Mouse (Mus musculus) kidney, embryonic 15.5 days (tissue): ENCODE data around the gene Nab1. TPM values are rescaled to one million over a fixed set of nuclear protein-coding genes. Genes with fewer than 3 reads are reported as not detected.

Source experiments
- ATAC-seq: fragments of 200-750 bp; cut with Nextera tagmentation; replicated peaks from 2 replicates; pipeline ENCODE4 v1.8.0; 2017; ENCODE audit warnings: moderate TSS enrichment; ENCODE audit not compliant: low FRiP score
- H3K27ac ChIP-seq: fragments of 300-500 bp; sonication (generic); 2 replicates; pipeline ENCODE4 v1.5.1; 2015; ENCODE audit warnings: mild to moderate bottlenecking, inconsistent platforms
- H3K27me3 ChIP-seq: fragments of 300-500 bp; sonication (generic); 2 replicates; pipeline ENCODE4 v1.6.1; 2015; ENCODE audit warnings: inconsistent platforms
- H3K36me3 ChIP-seq: fragments of 300-500 bp; sonication (generic); 2 replicates; pipeline ENCODE4 v1.6.1; 2015; ENCODE audit warnings: inconsistent platforms
- H3K4me1 ChIP-seq: fragments of 300-500 bp; sonication (generic); 2 replicates; pipeline ENCODE4 v1.6.1; 2015; ENCODE audit warnings: inconsistent platforms
- H3K4me2 ChIP-seq: fragments of 300-500 bp; sonication (generic); 2 replicates; pipeline ENCODE4 v1.6.1; 2015; ENCODE audit warnings: moderate library complexity, mild to moderate bottlenecking, inconsistent platforms
- H3K4me3 ChIP-seq: fragments of 300-500 bp; sonication (generic); replicated peaks from 2 replicates; pipeline ENCODE4 v1.5.1; 2015; ENCODE audit warnings: mild to moderate bottlenecking, inconsistent platforms
- H3K9ac ChIP-seq: fragments of 300-500 bp; sonication (generic); 2 replicates; pipeline ENCODE4 v1.6.1; 2015; ENCODE audit warnings: mild to moderate bottlenecking, inconsistent platforms
- H3K9me3 ChIP-seq: fragments of 300-500 bp; sonication (generic); replicated peaks from 2 replicates; pipeline ENCODE4 v1.6.1; 2016; ENCODE audit warnings: inconsistent platforms
- WGBS: fragments of 180-500 bp; shearing (Covaris S2); methylation state at CpG from one replicate; pipeline ENCODE4 v1.1.7; 2015; ENCODE audit warnings: mixed read lengths; 5-methylcytosine and 5-hydroxymethylcytosine counted together
- polyA plus RNA-seq: library from polyadenylated mRNA; unstranded; fragments of >200 nt; fragmentation: Nextera tagmentation; extraction: Ambion mirVana; gene quantifications from 2 replicates; pipeline ENCODE4 v1.2.1, GENCODE M21; 2015

The Nab1 gene
- polyA plus RNA-seq, 1 experiment from 2014 or later, result 18.1 TPM

- Histone ChIP-seq H3K36me3 (no peaks in the 10 kb centered on the region), H3K4me1 (no peaks in the 10 kb centered on the region), H3K9ac (no peak overlapping the region), H3K4me2 (no peak overlapping the region), H3K9me3 (no peaks in the 10 kb centered on the region), H3K27ac (no peak overlapping the region), H3K4me3 (no peak overlapping the region), H3K27me3 (no peaks in the 10 kb centered on the region)
- WGBS, result 60% methylated on average over 2 of the region's 2 CpGs
- ATAC-seq, result peak; percentile 64; the same call in 1 of the 2 replicates
These were observed 72.5 kb downstream of the Nab1 start for GRCm38 (mm10) chr1:52427841-52428464.

DNA sequence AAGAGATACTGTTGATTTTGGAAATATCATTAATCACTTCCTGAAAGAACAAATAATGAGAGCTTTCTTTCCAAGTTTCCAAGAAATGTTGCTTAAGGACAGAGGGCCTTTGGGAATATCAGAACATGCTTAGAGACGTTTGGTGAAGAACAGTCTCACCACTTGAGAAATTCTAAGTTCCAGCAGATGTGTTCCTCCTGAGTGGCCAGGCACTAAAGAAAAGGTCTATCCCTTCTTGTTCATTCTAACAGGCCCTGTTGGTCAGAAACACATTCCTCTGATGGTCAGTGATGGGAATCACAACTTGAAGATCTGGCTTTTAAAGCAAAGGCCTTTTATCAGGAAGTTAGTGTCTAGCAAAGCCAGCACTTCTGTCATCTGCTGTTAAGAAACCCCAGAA is 76.6 kb downstream of the Nab1 start:
- Histone ChIP-seq H3K36me3 (no peaks in the 10 kb centered on the region), H3K9me3 (no peaks in the 10 kb centered on the region), H3K4me3 (no peak overlapping the region), H3K27me3 (no peaks in the 10 kb centered on the region), H3K4me2 (no peak overlapping the region), H3K27ac (no peak overlapping the region), H3K4me1 (no peaks in the 10 kb centered on the region), H3K9ac (no peak overlapping the region)
- 59% methylated on average over 1 of the region's 1 CpGs for WGBS
- ATAC-seq, result no peak

DNA sequence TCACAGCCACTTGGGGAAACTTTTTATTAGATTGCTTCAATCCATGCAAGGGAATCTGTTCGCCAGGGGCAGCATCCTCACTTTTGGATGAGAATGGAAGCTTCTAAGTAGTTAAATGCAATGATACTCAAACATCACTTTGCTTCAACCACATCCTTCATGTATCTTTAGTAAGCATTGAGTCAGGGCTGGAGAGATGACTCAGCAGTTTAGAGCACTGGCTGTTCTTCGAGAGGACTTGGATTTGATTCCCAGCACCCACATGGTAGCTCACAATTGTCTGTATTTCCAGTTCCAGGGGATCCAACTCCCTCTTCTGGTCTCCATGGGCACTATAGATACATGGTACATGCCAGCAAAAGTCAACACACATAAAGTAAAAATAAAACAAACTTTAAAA is 77.4 kb downstream of the Nab1 start:
- no peak for ATAC-seq
- Histone ChIP-seq H3K27me3 (no peaks in the 10 kb centered on the region), H3K9ac (no peak overlapping the region), H3K9me3 (no peaks in the 10 kb centered on the region), H3K4me3 (no peak overlapping the region), H3K36me3 (no peaks in the 10 kb centered on the region), H3K27ac (no peak overlapping the region), H3K4me2 (no peak overlapping the region), H3K4me1 (no peaks in the 10 kb centered on the region)
- WGBS, result 84% methylated on average over 2 of the region's 2 CpGs

GRCm38 (mm10) chr1:52422137-52422536 is 78.3 kb downstream of the Nab1 start:
- WGBS, result 64% methylated on average over 3 of the region's 3 CpGs
- Histone ChIP-seq H3K27ac (no peak overlapping the region), H3K36me3 (no peaks in the 10 kb centered on the region), H3K27me3 (no peaks in the 10 kb centered on the region), H3K4me3 (no peak overlapping the region), H3K9me3 (no peaks in the 10 kb centered on the region), H3K4me2 (no peak overlapping the region), H3K4me1 (no peaks in the 10 kb centered on the region), H3K9ac (no peak overlapping the region)
- ATAC-seq, result no peak

DNA sequence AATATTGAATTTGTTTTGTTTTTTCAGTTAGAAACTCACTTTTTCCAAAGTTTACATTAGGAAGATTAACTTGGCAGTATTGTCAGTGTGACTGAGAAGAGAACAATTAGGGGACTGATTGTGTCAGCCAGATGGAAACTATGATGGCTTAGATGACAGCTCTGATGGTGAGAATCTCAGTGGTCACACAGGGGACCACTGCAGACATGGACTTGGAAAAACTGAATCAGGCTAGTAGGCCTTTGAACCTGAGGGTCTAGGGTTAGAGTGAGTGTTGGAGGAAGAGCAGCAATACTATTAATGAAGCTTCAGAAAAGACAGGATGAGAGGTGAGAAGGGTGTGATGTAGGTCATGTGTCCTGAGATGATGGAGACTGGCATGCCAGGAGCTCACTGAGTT is 78.9 kb downstream of the Nab1 start:
- H3K4me3 ChIP-seq, result no peak overlapping the region
- no peak for ATAC-seq
- H3K9me3 ChIP-seq, result no peaks in the 10 kb centered on the region

DNA sequence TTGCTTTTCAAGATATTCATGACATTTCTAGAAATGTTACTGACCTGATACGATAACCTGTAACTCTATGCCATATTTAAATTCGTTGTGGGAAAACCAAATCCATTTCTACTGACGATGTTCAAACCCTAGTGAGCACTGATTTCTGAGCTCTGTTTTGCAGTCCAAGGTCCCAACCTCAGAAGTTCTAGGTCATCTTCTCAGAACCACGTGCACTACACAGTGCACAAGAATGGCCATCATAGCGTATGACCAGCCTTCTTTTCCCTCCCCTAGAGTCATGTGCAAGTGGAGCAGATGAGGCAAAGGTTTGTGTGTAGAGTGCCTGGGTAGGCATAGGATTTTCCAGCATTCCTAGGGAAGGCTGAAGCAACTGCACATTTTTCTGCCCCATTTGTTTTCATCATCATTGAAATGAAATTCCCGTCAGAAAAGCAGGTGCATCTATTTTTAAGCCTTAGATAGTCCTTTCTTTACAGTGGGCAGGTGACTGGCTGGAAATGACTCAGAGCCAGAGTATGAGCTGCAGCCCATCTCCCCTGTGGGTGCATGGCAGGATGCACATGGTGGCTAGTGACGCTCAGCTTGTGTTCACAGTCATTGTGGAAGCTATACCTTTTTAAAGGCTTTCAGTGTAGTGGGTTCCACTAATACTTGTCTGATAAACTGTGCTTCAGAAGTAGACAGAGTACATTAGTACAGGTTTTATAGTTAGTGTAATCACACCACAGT is 81.2 kb downstream of the Nab1 start:
- ATAC-seq, result no peak

More for the DNA sequence above, 78.9 kb downstream of the Nab1 start:
- Histone ChIP-seq H3K27ac (no peak overlapping the region), H3K36me3 (no peaks in the 10 kb centered on the region), H3K9ac (no peak overlapping the region), H3K27me3 (no peaks in the 10 kb centered on the region), H3K4me1 (no peaks in the 10 kb centered on the region), H3K4me2 (no peak overlapping the region)

More for the DNA sequence above, 81.2 kb downstream of the Nab1 start:
- Histone ChIP-seq H3K27ac (no peak overlapping the region), H3K27me3 (no peaks in the 10 kb centered on the region), H3K9ac (no peak overlapping the region), H3K36me3 (no peaks in the 10 kb centered on the region), H3K4me2 (no peak overlapping the region), H3K4me3 (no peak overlapping the region), H3K4me1 (no peaks in the 10 kb centered on the region), H3K9me3 (no peaks in the 10 kb centered on the region)
- 86% methylated on average over 7 of the region's 7 CpGs for WGBS

Other genes with a start within 250 kb of the Nab1 start
- gene Nemp2, start 130.0 kb upstream of the Nab1 start, polyA plus RNA-seq, result 10.0 and 11.3 TPM in 2 replicates
- gene Mfsd6, start 226.8 kb upstream of the Nab1 start, polyA plus RNA-seq, result 3.0 and 3.1 TPM in 2 replicates